Mouse (Mus musculus): ENCODE data around the gene Ifnl2.

Gene Ifnl2

DNA sequence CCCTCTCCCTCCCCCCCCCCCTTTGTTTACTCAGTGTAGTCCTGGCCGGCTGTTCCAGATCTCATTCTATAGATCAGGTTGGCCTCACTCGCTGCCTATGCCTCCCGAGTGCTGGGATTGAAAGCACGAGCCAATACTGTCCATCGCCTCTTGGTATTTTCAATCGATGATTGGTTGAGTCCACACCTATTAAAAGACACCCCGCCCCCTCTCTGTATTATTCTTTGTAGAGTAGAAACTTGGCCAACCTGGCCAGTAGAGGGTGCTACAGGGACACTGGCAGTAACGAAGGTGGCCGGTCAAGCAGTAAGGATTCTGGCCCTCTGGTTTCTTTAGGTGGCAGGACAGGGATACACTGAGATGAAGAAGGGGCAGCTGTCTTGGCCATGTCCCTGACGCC is 19.8 kb downstream of the Ifnl2 start:
- no peak for DNase-seq

DNA sequence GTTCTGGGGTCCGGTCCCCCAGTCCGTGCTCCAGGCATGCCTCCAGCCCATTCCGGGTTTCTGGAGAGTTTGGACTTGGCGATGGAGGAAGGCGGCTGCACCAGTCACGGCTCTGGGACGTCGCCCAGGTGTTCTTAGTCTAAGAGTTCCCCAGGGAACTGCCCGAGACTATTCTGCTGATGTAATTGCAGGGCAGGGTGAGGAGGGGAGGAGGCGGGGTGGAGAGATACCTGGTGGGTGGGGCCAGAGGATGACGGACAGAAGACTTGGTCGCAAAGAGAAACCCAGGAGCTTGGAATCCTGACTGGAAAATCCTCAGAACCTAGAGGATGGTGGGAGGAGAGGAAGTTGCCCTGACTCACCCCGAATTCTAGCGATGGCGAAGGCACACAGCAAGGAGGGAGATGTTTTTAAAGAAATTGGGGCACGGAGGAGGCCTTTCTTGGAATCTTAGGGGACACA is 22.2 kb downstream of the Ifnl2 start:
- DNase-seq, result no peak

DNA sequence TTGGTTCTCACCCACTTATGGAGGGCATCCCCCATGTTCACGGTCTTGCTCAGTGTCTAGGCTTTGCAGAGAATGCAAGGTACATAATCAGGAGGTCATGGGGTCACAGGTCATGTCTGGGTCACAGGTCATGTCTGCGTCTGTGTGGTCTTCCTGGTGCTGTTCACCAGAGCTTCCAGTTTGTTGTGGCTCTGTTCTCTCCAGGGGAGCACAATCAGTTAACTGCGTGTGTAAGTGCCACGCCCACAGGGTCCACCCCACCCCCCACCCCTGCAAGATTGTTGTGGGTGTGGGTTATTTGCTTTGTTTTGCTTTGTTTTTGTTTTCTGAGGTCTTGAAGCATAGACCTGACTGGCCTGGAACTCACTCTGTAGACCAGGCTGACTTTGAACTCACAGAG is 26.1 kb downstream of the Ifnl2 start:
- DNase-seq, result no peak

DNA sequence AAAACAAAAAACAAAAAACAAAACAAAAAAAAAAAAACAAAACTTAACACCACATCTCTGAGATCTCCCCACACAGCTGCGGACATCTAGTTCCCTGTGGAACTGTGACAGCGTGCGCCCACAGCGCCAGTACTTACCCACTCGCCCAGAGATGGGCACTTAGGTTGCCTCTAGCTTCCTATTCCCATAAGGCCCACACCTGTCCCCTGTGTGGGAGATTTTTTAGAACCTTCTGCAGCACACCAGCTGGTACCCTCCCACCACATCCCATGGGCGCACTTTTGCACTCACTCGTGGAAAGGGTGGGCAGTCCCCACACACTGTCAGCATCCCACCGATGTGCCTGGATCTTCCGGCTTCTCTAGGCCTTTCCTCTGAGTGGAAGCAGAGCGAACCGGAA is 27.4 kb downstream of the Ifnl2 start:
- no peak for DNase-seq

DNA sequence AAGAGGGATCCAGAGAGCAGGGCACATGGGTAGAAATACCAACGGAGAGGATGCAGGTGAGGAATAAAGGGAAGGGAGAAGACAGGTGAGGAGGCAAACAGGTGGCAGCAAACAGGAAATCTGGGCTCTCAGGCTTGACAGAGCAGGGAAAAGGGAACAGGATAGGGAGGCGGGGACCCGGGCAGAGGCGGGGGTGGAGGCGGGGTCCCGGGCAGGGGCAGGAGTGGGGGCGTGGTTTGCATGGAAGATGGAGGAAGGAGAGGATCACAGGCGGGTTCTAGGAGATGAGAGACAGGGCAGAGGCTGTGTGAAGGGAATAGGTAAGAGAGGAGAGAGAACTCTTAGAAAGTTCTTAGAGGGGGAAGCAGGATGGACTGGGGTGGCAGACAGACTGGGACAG is 31.4 kb downstream of the Ifnl2 start:
- DNase-seq, result no peak

DNA sequence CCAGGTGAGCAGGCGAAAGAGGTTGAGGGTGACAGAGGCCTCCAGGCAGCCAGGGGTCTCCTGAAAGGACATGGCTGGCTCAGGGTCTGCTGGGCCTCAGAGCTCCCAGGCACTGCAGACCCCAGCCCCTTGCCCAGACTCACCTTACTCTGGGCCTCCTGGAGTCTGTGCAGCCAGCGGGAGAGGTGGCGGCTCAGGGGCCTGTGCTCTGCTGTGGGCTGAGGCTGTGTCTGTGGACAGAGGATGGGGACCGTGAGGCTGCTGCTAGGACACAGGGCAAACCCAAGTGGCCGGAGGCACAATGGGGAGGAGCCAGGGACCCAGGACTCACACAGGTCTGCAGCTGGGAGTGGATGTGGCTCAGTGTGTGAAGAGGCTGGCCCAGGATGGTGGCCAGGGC is 32.9 kb downstream of the Ifnl2 start:
- no peak for DNase-seq

DNA sequence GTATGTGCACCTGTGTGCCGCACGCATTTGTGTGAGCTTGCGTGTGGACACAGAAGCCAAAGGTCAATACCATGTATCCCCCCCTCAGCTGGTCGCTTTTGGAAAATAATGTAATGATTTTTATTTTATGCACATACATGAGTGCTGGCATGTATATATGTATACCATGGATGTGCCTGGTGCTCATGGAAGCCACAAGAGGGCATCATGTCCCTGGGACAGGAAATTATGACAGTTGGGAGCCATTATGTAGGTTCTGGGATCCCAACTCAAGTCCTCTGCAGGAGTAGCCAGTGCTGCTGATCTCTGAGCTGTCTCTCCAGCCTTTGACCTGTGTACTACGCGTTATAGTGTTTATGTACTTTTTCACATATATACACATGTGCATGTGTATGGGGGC is 34.1 kb downstream of the Ifnl2 start:
- no peak for DNase-seq

DNA sequence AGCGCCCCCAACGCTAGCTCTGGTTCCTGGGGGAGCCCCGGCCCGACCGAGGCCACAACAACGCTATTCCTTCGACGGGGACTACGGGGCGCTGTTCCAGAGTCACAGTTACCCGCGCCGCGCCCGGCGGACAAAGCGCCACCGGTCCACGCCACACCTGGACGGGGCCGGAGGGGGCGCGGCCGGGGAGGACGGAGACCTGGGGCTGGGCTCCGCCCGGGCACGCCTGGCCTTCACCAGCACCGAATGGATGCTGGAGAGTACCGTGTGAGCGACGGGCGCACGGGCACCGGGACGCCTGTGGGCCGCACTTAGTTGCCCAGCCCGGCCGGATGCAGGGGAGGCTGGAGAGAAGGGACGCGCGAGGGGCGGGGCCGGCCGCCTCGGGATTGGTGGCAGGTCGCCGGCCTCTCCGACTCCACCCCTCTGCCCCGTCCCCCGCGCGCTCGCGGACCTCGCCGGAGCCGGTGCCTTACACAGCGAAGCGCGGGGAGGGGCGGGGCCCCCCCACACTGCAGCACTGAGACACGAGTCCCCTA is 43.0 kb downstream of the Ifnl2 start:
- peak; percentile 92 for DNase-seq

DNA sequence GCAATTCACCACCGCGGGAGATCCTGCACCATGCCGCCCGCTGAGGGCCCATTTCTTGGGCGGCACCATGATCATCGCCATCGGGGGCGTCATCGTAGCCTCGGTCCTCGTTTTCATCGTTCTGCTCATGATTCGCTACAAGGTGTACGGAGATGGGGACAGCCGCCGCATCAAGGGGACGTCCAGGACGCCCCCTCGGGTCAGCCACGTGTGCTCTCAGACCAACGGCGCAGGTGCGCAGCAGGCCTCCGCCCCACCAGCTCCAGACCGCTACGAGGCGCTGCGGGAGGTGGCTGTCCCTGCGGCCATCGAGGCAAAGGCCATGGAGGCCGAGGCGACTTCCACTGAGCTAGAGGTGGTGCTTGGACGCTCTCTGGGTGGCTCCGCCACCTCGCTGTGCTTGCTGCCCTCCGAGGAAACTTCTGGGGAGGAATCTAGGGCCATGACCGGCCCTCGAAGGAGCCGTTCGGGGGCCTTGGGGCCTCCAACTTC is 43.5 kb downstream of the Ifnl2 start:
- DNase-seq, result no peak

DNA sequence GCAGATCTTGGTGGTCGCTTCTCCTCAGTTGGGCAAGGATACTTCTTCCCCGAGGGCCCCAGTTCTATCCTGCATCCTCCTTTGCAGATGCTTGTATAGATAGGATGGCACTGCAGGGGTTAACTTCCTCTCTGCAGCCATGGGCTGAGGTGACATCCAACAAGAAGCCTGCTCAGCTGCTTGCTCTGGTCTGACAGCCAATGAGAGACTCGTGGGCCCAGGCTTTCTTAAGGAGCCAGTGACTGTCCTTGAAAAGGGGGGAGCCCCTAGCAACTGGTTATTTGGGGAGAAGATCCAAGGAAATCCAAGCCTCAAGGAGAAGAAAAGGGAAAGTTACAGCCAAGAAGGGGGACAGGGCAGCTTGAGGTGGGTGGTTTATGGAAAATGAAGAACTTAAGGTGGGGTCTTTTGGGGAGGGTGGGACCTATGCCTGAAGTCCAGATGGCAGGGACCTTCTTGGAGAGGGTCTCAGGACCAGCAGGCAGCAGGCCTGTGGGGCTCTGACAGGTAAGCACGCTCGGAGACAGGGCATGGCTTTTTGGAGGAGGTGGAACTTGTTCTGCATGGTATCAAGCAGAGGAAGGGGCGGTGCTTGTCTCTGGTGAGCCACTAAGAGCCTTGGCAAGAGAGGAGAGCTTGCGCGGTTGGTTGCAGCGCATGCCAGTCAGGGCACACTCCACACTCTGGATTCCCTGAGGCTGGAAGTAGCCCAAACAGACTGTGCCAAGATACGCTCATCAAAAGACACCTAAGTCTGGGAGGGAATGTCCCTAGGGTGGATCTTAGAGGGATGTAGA is 45.6 kb downstream of the Ifnl2 start:
- DNase-seq, result peak; percentile 92

DNA sequence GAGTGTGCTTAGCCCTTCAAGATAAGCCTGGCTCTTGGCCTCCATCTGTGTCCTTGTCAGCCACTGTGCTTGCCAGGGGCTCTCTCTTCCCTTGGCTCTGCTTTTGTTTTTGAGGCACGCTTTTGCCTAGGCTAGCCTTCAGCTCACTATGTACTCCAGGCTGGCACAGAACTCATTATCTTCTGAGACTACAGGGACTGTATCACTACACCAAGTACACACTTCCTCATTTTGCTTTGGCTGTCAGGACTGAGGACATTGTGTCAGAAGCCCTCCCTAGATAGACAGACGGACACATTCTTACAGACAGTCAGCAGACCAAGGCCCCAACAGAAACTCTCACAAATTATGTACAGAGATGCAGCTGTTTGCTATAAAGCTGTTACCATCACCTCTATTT is 47.5 kb downstream of the Ifnl2 start:
- no peak for DNase-seq

DNA sequence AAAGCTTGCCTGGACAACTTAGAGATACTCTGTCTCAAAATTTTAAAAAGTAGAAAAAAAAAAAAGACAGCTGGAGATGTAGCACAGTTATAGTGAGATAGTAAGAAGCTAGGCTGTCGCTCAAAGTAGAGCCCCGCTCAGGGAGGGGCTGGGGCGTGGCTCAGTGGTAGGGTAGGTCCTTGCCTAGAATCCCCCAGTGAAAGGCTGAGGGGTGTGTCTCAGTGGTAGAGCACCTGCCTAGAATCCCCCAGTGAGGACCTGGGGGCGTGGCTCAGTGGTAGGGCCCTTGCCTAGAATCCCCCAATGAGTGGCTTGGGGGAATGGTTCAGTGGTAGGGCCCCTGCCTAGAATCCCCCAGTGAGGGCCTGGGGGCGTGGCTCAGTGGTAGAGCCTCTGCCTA is 49.9 kb downstream of the Ifnl2 start:
- peak; percentile 70 for DNase-seq

Data from heart, adult 11 months (tissue).